In the genomic region with DNA sequence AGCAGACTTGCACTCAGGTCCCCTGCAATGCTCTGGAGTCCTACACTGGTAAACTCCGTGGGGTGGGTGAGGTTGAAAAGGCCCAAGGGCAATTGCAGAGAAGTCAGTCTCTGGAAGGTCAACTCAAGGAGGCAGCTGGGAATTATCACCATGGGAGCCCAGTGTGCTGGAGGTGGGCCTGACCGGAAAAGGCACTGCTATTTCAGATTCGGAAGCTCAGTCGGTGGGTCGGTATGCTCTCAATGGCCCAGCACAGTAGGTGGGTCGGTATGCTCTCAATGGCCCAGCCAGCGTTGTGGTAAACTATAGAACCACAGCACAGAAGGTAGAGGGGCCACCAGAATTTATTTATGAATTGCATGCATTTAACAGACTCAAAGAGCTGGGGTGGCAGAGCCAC, we compare ENCODE assay signal across 19 mouse cellular contexts.
DNase-seq lines count a peak whose midpoint lies in the region; ATAC-seq lines count a peak whose summit lies in the region.
"Had no signal": no experiment of that assay in that cellular context is flagged by ENCODE, and none has a peak within 500 bp of the region (broad histone marks: within the 10 kb centered on the region; RNA-seq: fewer than 3 reads in every experiment).

No protein-coding gene starts in this region.

- H3K4me2 ChIP-seq in heart, embryonic 15.5 days = no peak overlapping the region
- no peak overlapping the region for H3K4me2 ChIP-seq in midbrain, embryonic 14.5 days (ENCODE audit: low read length)
- H3K4me2 ChIP-seq: hindbrain, embryonic 15.5 days had no signal

- H3K9ac ChIP-seq in heart, embryonic 15.5 days = no peak overlapping the region
- no peak overlapping the region for H3K9ac ChIP-seq in midbrain, embryonic 14.5 days (replicated peaks; ENCODE audit: low read length)
- H3K9ac ChIP-seq: hindbrain, embryonic 15.5 days had no signal

- H3K4me3 ChIP-seq in heart, embryonic 15.5 days = no peak overlapping the region
- H3K4me3 ChIP-seq in midbrain, embryonic 10.5 days = no peak overlapping the region
- no peak overlapping the region for H3K4me3 ChIP-seq in midbrain, embryonic 14.5 days (replicated peaks; ENCODE audit: low read depth, low read length)
- H3K4me3 ChIP-seq: embryonic facial prominence, embryonic 10.5 days; hindbrain, embryonic 15.5 days had no signal

- no peak for DNase-seq in heart, postnatal 36 days
- no peak for DNase-seq in midbrain, embryonic 10.5 days (ENCODE audit: low spot score)
- DNase-seq in midbrain, embryonic 14.5 days = no peak
- DNase-seq in R1 (ENCODE audit: low read depth, low spot score) = peak; percentile 99
- no peak for DNase-seq in thymus, postnatal 0 days (ENCODE audit: low spot score)
- DNase-seq in urinary bladder, postnatal 25 days (ENCODE audit: low spot score) = no peak
- DNase-seq: adrenal gland, postnatal 25 days; cerebellum, adult 18-20 months; cerebellum, postnatal 10 days; gastrocnemius, postnatal 36 days; heart, adult 11 months; kidney, adult 8-10 months had no signal

- WGBS in heart, embryonic 15.5 days = 30% methylated on average over 7 of the region's 7 CpGs
- 15% methylated on average over 7 of the region's 7 CpGs for WGBS in midbrain, embryonic 10.5 days
- WGBS in midbrain, embryonic 14.5 days = 10% methylated on average over 7 of the region's 7 CpGs

- ATAC-seq in heart, embryonic 15.5 days (replicated peaks; ENCODE audit: insufficient number of reproducible peaks, insufficient read depth, low FRiP score, low read depth) = no peak; the same call in 1 of the 2 replicates
- ATAC-seq in midbrain, embryonic 14.5 days (ENCODE audit: low FRiP score, low TSS enrichment) = no peak
- ATAC-seq: activated CD4-positive, CD25-positive, alpha-beta regulatory T cell, adult 4 months; forebrain, embryonic 14.5 days; intestine, embryonic 16.5 days had no signal

- no peaks in the 10 kb centered on the region for H3K36me3 ChIP-seq in heart, embryonic 15.5 days
- H3K36me3 ChIP-seq in midbrain, embryonic 10.5 days = 0 out of 2 replicates have a peak, but pooled peaks cover 3% of the 10 kb centered on the region
- no peaks in the 10 kb centered on the region for H3K36me3 ChIP-seq in midbrain, embryonic 14.5 days (ENCODE audit: control insufficient read depth, insufficient read depth, low read length)
- H3K36me3 ChIP-seq: hindbrain, embryonic 15.5 days had no signal

- peaks cover 32% of the 10 kb centered on the region for H3K4me1 ChIP-seq in heart, embryonic 15.5 days (replicated peaks)
- H3K4me1 ChIP-seq in midbrain, embryonic 10.5 days = peaks cover 41% of the 10 kb centered on the region
- peaks cover 13% of the 10 kb centered on the region for H3K4me1 ChIP-seq in midbrain, embryonic 14.5 days (ENCODE audit: control insufficient read depth, insufficient read depth, low read length)

- H3K27me3 ChIP-seq in heart, embryonic 15.5 days = no peaks in the 10 kb centered on the region
- no peaks in the 10 kb centered on the region for H3K27me3 ChIP-seq in midbrain, embryonic 10.5 days (ENCODE audit: low read depth, poor library complexity, severe bottlenecking)
- H3K27me3 ChIP-seq in midbrain, embryonic 14.5 days (ENCODE audit: control insufficient read depth, insufficient read depth, low read length) = no peaks in the 10 kb centered on the region
- H3K27me3 ChIP-seq: CH12.LX; hindbrain, embryonic 15.5 days had no signal

- intact Hi-C loops in heart, postnatal 36 days (cut with DNase I) = no loop called here

- no peaks in the 10 kb centered on the region for H3K9me3 ChIP-seq in heart, embryonic 15.5 days (replicated peaks)
- no peaks in the 10 kb centered on the region for H3K9me3 ChIP-seq in midbrain, embryonic 10.5 days (replicated peaks)
- no peaks in the 10 kb centered on the region for H3K9me3 ChIP-seq in midbrain, embryonic 14.5 days (ENCODE audit: control insufficient read depth, low read length)
- H3K9me3 ChIP-seq: embryonic facial prominence, embryonic 10.5 days; hindbrain, embryonic 15.5 days had no signal

- H3K27ac ChIP-seq in heart, embryonic 15.5 days = peak overlapping the region; percentile 10; the same call in 1 of the 2 replicates
- H3K27ac ChIP-seq in midbrain, embryonic 10.5 days (replicated peaks) = peak overlapping the region; percentile 49
- no peak overlapping the region for H3K27ac ChIP-seq in midbrain, embryonic 14.5 days (replicated peaks; ENCODE audit: low read depth, low read length)
- H3K27ac ChIP-seq: embryonic facial prominence, embryonic 10.5 days; hindbrain, embryonic 15.5 days had no signal
